Mouse (Mus musculus) midbrain, embryonic 16.5 days (tissue): ENCODE measurements at regions not wholly inside any gene's neighbourhood (a gene's known extent, or its start where the extent isn't known, plus 50 kb on each side); places are given as distances from the start of the nearest gene placed in this dataset.

Experiments
- ATAC-seq: fragments of 200-750 bp; cut with Nextera tagmentation; 2 replicates; pipeline ENCODE4 v1.8.0; 2017; ENCODE audit warnings: moderate TSS enrichment
- H3K27ac ChIP-seq: fragments of 300-500 bp; sonication (generic); 2 replicates; pipeline ENCODE4 v1.5.1; 2014; ENCODE audit warnings: mild to moderate bottlenecking, low read length, mixed read lengths
- H3K27me3 ChIP-seq: fragments of 300-500 bp; sonication (generic); 2 replicates; pipeline ENCODE4 v1.6.1; 2014; ENCODE audit warnings: low read depth, low read length, mixed read lengths; ENCODE audit not compliant: control insufficient read depth, insufficient read depth
- H3K36me3 ChIP-seq: fragments of 300-500 bp; sonication (generic); 2 replicates; pipeline ENCODE4 v1.6.1; 2014; ENCODE audit warnings: mild to moderate bottlenecking, low read length, moderate library complexity, mixed read lengths; ENCODE audit not compliant: control insufficient read depth, insufficient read depth
- H3K4me1 ChIP-seq: fragments of 300-500 bp; sonication (generic); 2 replicates; pipeline ENCODE4 v1.6.1; 2014; ENCODE audit warnings: mild to moderate bottlenecking, low read length, mixed read lengths; ENCODE audit not compliant: control insufficient read depth, insufficient read depth
- H3K4me2 ChIP-seq: fragments of 300-500 bp; sonication (generic); 2 replicates; pipeline ENCODE4 v1.6.1; 2014; ENCODE audit warnings: mild to moderate bottlenecking, low read length, mixed read lengths
- H3K4me3 ChIP-seq: fragments of 300-500 bp; sonication (generic); 2 replicates; pipeline ENCODE4 v1.5.1; 2014; ENCODE audit warnings: low read depth, mild to moderate bottlenecking, low read length, moderate library complexity, mixed read lengths
- H3K9ac ChIP-seq: fragments of 300-500 bp; sonication (generic); 2 replicates; pipeline ENCODE4 v1.6.1; 2014; ENCODE audit warnings: low read depth, low read length, mixed read lengths
- H3K9me3 ChIP-seq: fragments of 300-500 bp; sonication (generic); replicated peaks from 2 replicates; pipeline ENCODE4 v1.6.1; 2014; ENCODE audit warnings: mild to moderate bottlenecking, low read length, mixed read lengths; ENCODE audit not compliant: control insufficient read depth, poor library complexity, severe bottlenecking
- WGBS: fragments of 180-500 bp; shearing (Covaris S2); extraction: QIAGEN DNeasy Blood & Tissue Kit; methylation state at CpG from one replicate; pipeline ENCODE4 v1.1.7; 2014; 5-methylcytosine and 5-hydroxymethylcytosine counted together

DNA sequence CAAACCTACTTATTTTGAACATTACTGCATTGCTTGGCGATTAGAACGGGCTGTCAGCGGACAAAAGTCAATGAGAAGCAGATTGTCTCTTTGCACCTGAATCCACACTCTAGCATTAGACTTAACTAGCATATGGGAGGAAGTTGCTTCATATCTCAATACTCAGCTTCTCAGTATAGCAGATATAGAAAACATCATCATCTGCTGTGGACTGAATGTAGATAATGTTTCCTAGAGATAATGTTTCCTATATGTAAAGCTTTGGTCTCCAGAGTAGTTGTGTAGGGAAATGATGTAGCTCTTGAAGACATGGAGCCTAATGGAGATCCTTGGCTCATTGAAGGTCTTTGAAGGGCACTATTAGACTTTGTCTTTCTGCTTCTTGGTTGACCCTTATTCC is 267.0 kb upstream of the Rspo3 start:
- H3K4me1 ChIP-seq: no peaks in the 10 kb centered on the region
- no peaks in the 10 kb centered on the region for H3K27me3 ChIP-seq
- no peak for ATAC-seq
- no peaks in the 10 kb centered on the region for H3K9me3 ChIP-seq
- no peak overlapping the region for H3K4me2 ChIP-seq
- no peak overlapping the region for H3K27ac ChIP-seq
- H3K4me3 ChIP-seq: no peak overlapping the region
- no peaks in the 10 kb centered on the region for H3K36me3 ChIP-seq
- 99% methylated on average over 3 of the region's 3 CpGs for WGBS
- H3K9ac ChIP-seq: no peak overlapping the region

DNA sequence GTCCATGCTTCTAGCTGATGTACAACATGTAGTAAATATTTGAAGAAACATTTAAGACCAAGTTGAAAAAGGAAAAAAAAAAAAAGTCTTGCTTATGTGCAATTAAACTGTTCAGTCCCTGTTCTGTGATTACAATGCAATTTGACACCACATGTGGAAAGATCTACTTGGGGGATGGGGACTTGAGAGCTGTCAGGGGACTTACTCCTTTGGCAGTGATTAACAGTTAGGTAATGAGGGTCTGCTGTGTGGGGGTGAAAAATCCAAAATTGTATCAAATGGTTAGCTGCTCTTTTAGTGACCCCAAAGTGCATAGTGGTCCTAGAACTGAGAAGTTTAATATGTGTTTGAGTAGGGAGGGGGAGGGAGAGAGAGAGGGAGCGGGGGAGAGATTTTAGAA is 259.0 kb upstream of the Rspo3 start:
- Histone ChIP-seq H3K4me3 (no peak overlapping the region), H3K36me3 (no peaks in the 10 kb centered on the region), H3K9me3 (no peaks in the 10 kb centered on the region), H3K4me2 (no peak overlapping the region), H3K27me3 (no peaks in the 10 kb centered on the region), H3K27ac (no peak overlapping the region), H3K9ac (no peak overlapping the region), H3K4me1 (no peaks in the 10 kb centered on the region)
- ATAC-seq: no peak
- WGBS: 100% methylated on average over 1 of the region's 1 CpGs

DNA sequence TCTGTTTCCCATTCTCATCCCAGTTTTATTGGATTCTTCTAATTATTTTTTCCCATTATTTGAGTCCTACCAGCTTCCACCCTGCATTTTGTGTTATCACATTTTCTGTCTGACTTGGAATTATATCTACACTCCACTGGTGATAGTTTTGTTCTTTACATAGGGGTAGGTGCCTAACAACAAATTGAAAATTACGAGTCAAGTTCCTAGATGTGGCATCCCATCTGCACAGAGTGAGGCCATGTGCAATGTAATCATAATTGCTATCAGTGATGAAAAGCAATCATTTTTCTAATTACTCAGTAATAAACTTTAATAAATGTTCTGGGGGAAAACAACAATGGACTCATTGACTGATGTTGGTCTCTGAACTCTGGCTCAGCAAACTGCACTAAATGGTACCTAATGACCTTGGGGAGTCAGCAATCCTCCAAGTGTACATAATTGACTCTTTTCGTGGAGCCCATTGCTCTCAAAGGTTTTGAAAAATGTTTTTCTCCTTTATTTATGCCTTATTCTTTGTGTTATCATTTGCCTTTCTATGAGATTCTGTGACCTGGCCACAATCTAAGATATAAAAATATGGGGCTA is 250.6 kb upstream of the Rspo3 start:
- Histone ChIP-seq H3K36me3 (no peaks in the 10 kb centered on the region), H3K4me1 (no peaks in the 10 kb centered on the region), H3K4me2 (no peak overlapping the region), H3K27ac (no peak overlapping the region), H3K9ac (no peak overlapping the region), H3K27me3 (no peaks in the 10 kb centered on the region), H3K4me3 (no peak overlapping the region), H3K9me3 (no peaks in the 10 kb centered on the region)
- no peak for ATAC-seq
- WGBS: 79% methylated on average over 2 of the region's 2 CpGs

DNA sequence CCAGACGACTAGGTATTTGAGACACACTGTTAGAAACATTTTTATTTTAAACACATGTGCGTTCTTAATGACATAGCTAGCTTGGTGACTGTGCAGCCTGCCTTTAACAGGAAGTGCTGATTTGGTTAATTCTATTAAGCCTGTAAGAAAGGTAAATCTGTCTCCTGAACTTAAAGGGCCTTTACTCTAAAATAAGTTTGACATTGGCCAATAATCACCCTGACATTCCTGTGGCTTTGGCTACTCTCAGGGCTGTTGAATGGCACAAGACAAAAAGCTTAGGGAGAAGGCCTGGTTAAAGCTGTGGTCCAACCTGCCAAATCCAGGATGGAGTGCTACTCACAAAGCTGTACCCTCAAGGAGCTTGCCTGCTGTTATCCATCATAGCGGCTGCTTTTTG is 201.0 kb upstream of the Rspo3 start:
- no peak overlapping the region for H3K4me3 ChIP-seq
- 85% methylated on average over 3 of the region's 3 CpGs for WGBS
- no peak overlapping the region for H3K4me2 ChIP-seq
- no peaks in the 10 kb centered on the region for H3K36me3 ChIP-seq
- no peak for ATAC-seq
- H3K4me1 ChIP-seq: no peaks in the 10 kb centered on the region
- H3K9ac ChIP-seq: no peak overlapping the region
- no peaks in the 10 kb centered on the region for H3K9me3 ChIP-seq
- no peak overlapping the region for H3K27ac ChIP-seq
- no peaks in the 10 kb centered on the region for H3K27me3 ChIP-seq

DNA sequence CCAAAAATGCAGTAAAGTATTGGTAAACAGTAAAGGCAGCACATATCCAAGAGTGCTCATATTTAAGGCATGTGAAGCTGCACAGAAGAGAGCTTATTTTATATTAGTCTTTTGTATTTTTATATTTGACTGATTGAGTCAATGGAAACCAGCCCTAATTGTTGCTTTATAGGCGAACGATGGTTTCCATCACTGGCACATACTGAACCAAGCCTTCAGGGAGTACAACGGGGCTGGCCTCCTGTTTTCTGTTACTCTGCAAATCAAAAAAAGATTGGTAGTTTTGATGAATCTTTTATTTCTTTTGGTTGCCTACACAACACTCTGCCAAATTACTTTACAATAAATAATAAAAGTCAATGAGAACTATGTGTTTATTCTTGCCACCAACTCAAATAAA is 189.7 kb upstream of the Rspo3 start:
- Histone ChIP-seq H3K9ac (no peak overlapping the region), H3K27me3 (no peaks in the 10 kb centered on the region), H3K4me2 (no peak overlapping the region), H3K36me3 (no peaks in the 10 kb centered on the region), H3K9me3 (no peaks in the 10 kb centered on the region), H3K4me1 (no peaks in the 10 kb centered on the region), H3K4me3 (no peak overlapping the region), H3K27ac (no peak overlapping the region)
- WGBS: 95% methylated on average over 3 of the region's 3 CpGs
- no peak for ATAC-seq

DNA sequence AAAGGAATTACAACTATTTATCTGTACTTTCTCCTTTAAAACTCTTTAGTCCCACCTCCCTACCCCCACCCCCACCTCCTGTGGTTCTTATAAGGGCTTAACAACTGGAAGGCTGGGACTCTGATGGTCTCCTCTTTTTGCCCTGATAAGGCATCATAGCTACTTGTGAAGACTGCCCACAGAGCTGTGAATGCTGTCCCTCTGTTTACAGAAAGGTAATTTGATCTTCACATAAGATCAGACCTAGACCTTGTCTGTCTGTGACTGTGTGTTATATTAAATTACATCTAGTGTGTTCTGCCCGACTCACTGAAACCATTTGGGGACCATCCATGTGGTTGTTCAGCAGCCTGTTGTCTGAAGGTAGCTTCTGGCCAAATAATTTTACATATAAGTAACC is 175.3 kb upstream of the Rspo3 start:
- Histone ChIP-seq H3K9ac (no peak overlapping the region), H3K4me3 (no peak overlapping the region), H3K27ac (no peak overlapping the region), H3K9me3 (no peaks in the 10 kb centered on the region), H3K36me3 (no peaks in the 10 kb centered on the region), H3K4me2 (no peak overlapping the region), H3K27me3 (no peaks in the 10 kb centered on the region), H3K4me1 (no peaks in the 10 kb centered on the region)
- 55% methylated on average over 1 of the region's 1 CpGs for WGBS
- no peak for ATAC-seq

DNA sequence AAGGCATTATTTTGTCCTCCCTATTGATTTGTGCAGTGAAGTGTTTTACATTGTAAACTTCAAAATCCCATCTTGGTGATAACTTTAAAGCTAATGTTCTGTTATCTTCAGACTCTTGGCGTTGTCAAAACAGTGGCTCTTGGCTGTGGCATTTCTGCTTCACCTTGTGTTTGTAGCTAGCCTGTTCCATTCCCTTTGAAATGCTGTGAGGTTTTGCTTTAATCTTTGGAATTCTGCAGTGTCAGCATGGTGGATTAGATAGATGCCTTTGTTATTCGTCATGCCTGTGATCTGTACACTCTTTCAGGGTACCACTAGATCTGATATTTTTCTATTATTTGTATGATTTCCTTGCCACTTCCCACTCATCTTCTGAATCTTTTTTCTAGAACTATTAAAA is 173.0 kb upstream of the Rspo3 start:
- Histone ChIP-seq H3K4me1 (no peaks in the 10 kb centered on the region), H3K9ac (no peak overlapping the region), H3K27ac (no peak overlapping the region), H3K4me2 (no peak overlapping the region), H3K9me3 (no peaks in the 10 kb centered on the region), H3K36me3 (no peaks in the 10 kb centered on the region), H3K27me3 (no peaks in the 10 kb centered on the region), H3K4me3 (no peak overlapping the region)
- ATAC-seq: no peak
- 31% methylated on average over 2 of the region's 2 CpGs for whole genome bisulfite sequencing

DNA sequence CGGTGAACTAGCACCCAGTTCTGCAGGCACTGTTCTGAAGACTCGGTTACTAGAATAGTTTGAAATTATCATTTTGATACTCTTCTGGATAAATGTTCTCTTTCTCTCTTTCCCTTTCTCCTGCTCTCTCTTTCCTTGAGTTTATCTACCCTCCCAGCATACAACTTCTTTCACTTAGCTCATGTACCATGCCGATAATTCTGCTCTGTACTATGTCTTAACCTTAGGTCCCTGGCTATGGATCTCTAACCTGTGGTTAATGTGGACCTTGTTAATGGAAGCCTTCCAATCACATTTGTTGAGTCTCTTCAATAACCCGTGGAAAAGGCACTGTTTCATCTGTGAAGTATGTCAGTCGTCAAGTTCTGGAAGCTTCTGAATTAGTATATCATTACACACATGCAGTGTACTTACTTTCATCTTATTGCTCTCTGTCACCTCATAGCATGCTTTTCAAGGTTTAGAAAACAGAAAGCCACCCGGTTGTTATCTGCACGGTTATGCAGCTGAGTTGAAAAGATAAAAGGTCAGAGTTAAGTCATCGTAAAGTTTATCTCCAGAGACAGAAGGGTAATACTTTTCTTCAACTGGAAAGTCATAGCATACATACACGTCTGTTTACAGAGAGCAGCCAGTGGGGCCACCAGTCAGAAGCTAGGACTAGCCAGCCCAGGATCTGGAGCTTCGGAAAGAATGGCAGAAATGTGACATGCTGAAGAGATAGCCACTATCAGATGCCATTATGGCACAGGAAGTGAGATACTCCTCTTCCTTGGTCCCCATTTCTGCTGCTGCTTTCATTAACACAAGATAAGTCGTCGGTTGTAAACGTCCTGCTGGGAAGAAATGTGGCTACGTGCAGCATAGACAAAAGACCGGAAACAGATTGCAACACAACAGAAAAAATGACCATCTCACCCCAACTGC is 157.6 kb upstream of the Rspo3 start:
- Histone ChIP-seq H3K36me3 (no peaks in the 10 kb centered on the region), H3K9ac (no peak overlapping the region), H3K27ac (no peak overlapping the region), H3K4me3 (no peak overlapping the region), H3K9me3 (no peaks in the 10 kb centered on the region), H3K4me1 (no peaks in the 10 kb centered on the region), H3K4me2 (no peak overlapping the region), H3K27me3 (no peaks in the 10 kb centered on the region)
- WGBS: 82% methylated on average over 15 of the region's 15 CpGs
- no peak for ATAC-seq

DNA sequence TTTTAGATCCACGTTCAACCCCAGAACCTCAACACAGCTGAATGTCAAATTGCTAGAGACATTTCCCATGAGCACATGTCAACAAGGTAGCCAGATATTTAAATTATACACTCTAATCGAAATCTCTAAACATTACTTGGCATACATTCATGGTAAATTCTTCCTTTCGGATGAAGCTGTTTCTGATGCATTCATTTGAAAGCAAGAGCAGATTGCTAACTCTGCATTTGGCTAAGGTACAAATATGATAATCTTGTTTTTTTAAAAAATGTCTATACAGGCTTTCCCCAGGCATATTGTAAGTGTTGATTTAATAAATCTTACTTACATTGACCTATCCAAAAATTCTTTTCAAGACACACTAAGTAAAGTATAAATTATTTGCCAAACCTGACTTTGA is 153.9 kb upstream of the Rspo3 start:
- Histone ChIP-seq H3K4me1 (no peaks in the 10 kb centered on the region), H3K27ac (no peak overlapping the region), H3K27me3 (no peaks in the 10 kb centered on the region), H3K4me3 (no peak overlapping the region), H3K9ac (no peak overlapping the region), H3K4me2 (no peak overlapping the region), H3K36me3 (no peaks in the 10 kb centered on the region), H3K9me3 (no peaks in the 10 kb centered on the region)
- WGBS: 88% methylated on average over 3 of the region's 3 CpGs
- no peak for ATAC-seq
